Mouse (Mus musculus) intestine, embryonic 15.5 days (tissue): ENCODE data around the gene Chpf. TPM values are rescaled to one million over a fixed set of nuclear protein-coding genes. Genes with fewer than 3 reads are reported as not detected.
A peak's percentile ranks its signal among the peaks of the same experiment; 100 is the strongest.

Source experiments
- ATAC-seq: fragments of 200-750 bp; cut with Nextera tagmentation; 2 replicates; pipeline ENCODE4 v1.8.0; 2017; ENCODE audit warnings: moderate TSS enrichment, moderate library complexity
- H3K27ac ChIP-seq: fragments of 300-500 bp; sonication (generic); 2 replicates; pipeline ENCODE4 v1.5.1; 2015; ENCODE audit warnings: mild to moderate bottlenecking, inconsistent platforms
- H3K27me3 ChIP-seq: fragments of 300-500 bp; sonication (generic); replicated peaks from 2 replicates; pipeline ENCODE4 v1.6.1; 2015; ENCODE audit warnings: inconsistent platforms
- H3K36me3 ChIP-seq: fragments of 300-500 bp; sonication (generic); 2 replicates; pipeline ENCODE4 v1.6.1; 2015; ENCODE audit warnings: inconsistent platforms
- H3K4me1 ChIP-seq: fragments of 300-500 bp; sonication (generic); replicated peaks from 2 replicates; pipeline ENCODE4 v1.6.1; 2015; ENCODE audit warnings: inconsistent platforms
- H3K4me2 ChIP-seq: fragments of 300-500 bp; sonication (generic); replicated peaks from 2 replicates; pipeline ENCODE4 v1.6.1; 2015; ENCODE audit warnings: mild to moderate bottlenecking, inconsistent platforms
- H3K4me3 ChIP-seq: fragments of 300-500 bp; sonication (generic); replicated peaks from 2 replicates; pipeline ENCODE4 v1.5.1; 2015; ENCODE audit warnings: inconsistent platforms
- H3K9ac ChIP-seq: fragments of 300-500 bp; sonication (generic); 2 replicates; pipeline ENCODE4 v1.6.1; 2015; ENCODE audit warnings: inconsistent platforms
- H3K9me3 ChIP-seq: fragments of 300-500 bp; sonication (generic); 2 replicates; pipeline ENCODE4 v1.6.1; 2016; ENCODE audit warnings: inconsistent platforms
- WGBS: fragments of 180-500 bp; shearing (Covaris S2); methylation state at CpG from one replicate; pipeline ENCODE4 v1.1.7; 2015; 5-methylcytosine and 5-hydroxymethylcytosine counted together
- polyA plus RNA-seq: library from polyadenylated mRNA; unstranded; fragments of >200 nt; fragmentation: Nextera tagmentation; extraction: Ambion mirVana; gene quantifications from 2 replicates; pipeline ENCODE4 v1.2.1, GENCODE M21; 2015

Gene Chpf
- polyA plus RNA-seq, 1 experiment from 2014 or later: 35.9 TPM

- 56% methylated on average over 10 of the region's 10 CpGs for WGBS
- H3K36me3 ChIP-seq: peaks cover 10% of the 10 kb centered on the region
- H3K9ac ChIP-seq: peak within 1 kb of the TSS; percentile 80
- ATAC-seq: no peak
- peaks cover 48% of the 10 kb centered on the region for H3K4me1 ChIP-seq
- peak within 1 kb of the TSS; percentile 80 for H3K4me2 ChIP-seq
- peak within 1 kb of the TSS; percentile 76 for H3K4me3 ChIP-seq
- H3K27me3 ChIP-seq: no peaks in the 10 kb centered on the region
- H3K9me3 ChIP-seq: no peaks in the 10 kb centered on the region
- peak within 1 kb of the TSS; percentile 98 for H3K27ac ChIP-seq
Measured at GRCm38 (mm10) chr1:75507006-75507405, 27.9 kb upstream of the Chpf start, which contains the start of gene Inha. Inha (plus strand) TSS chr1:75507077.

GRCm38 (mm10) chr1:75505956-75506831 lies 27.1 kb upstream of the Chpf start, which contains the start of gene Obsl1:
Obsl1 (minus strand) TSS chr1:75506452.
- Histone ChIP-seq H3K36me3 (peaks cover 15% of the 10 kb centered on the region), H3K4me3 (peak within 1 kb of the TSS; percentile 76), H3K4me2 (peak within 1 kb of the TSS; percentile 80), H3K9me3 (no peaks in the 10 kb centered on the region), H3K9ac (peak within 1 kb of the TSS; percentile 80), H3K27ac (peak within 1 kb of the TSS; percentile 98), H3K4me1 (peaks cover 40% of the 10 kb centered on the region), H3K27me3 (no peaks in the 10 kb centered on the region)
- peak; percentile 90 for ATAC-seq
- under 1% methylated on average over 60 of the region's 65 CpGs for WGBS

GRCm38 (mm10) chr1:75505159-75505955 lies 26.2 kb upstream of the Chpf start:
- H3K36me3 ChIP-seq: peaks cover 17% of the 10 kb centered on the region
- no peaks in the 10 kb centered on the region for H3K9me3 ChIP-seq
- ATAC-seq: peak; percentile 64
- peaks cover 40% of the 10 kb centered on the region for H3K4me1 ChIP-seq
- WGBS: under 1% methylated on average over 84 of the region's 84 CpGs
- no peaks in the 10 kb centered on the region for H3K27me3 ChIP-seq
- peak overlapping the region; percentile 80 for H3K9ac ChIP-seq
- peak overlapping the region; percentile 80 for H3K4me2 ChIP-seq
- peak overlapping the region; percentile 98 for H3K27ac ChIP-seq
- H3K4me3 ChIP-seq: peak overlapping the region; percentile 76

- no peak for ATAC-seq
- H3K27me3 ChIP-seq: no peaks in the 10 kb centered on the region
- H3K27ac ChIP-seq: no peak overlapping the region
- H3K4me1 ChIP-seq: peaks cover 32% of the 10 kb centered on the region
- H3K4me2 ChIP-seq: peak overlapping the region; percentile 80
- H3K4me3 ChIP-seq: peak overlapping the region; percentile 76
- peaks cover 24% of the 10 kb centered on the region for H3K36me3 ChIP-seq
- no peaks in the 10 kb centered on the region for H3K9me3 ChIP-seq
- 56% methylated on average over 9 of the region's 9 CpGs for WGBS
- H3K9ac ChIP-seq: peak overlapping the region; percentile 80
Measured at GRCm38 (mm10) chr1:75504256-75505045, 25.3 kb upstream of the Chpf start.

GRCm38 (mm10) chr1:75503651-75503980 lies 24.5 kb upstream of the Chpf start:
- 69% methylated on average over 23 of the region's 23 CpGs for WGBS
- peak overlapping the region; percentile 80 for H3K4me2 ChIP-seq
- H3K27ac ChIP-seq: no peak overlapping the region
- no peak overlapping the region for H3K9ac ChIP-seq
- ATAC-seq: no peak
- H3K27me3 ChIP-seq: no peaks in the 10 kb centered on the region
- peak overlapping the region; percentile 76; the same call in 1 of the 2 replicates for H3K4me3 ChIP-seq
- peaks cover 32% of the 10 kb centered on the region for H3K36me3 ChIP-seq
- H3K4me1 ChIP-seq: peaks cover 29% of the 10 kb centered on the region
- H3K9me3 ChIP-seq: no peaks in the 10 kb centered on the region

GRCm38 (mm10) chr1:75502945-75503650 lies 24.0 kb upstream of the Chpf start:
- Histone ChIP-seq H3K27ac (no peak overlapping the region), H3K9me3 (no peaks in the 10 kb centered on the region), H3K4me1 (peaks cover 29% of the 10 kb centered on the region), H3K27me3 (no peaks in the 10 kb centered on the region), H3K9ac (no peak overlapping the region), H3K4me2 (peak overlapping the region; percentile 80), H3K4me3 (no peak overlapping the region), H3K36me3 (peaks cover 37% of the 10 kb centered on the region)
- 83% methylated on average over 25 of the region's 25 CpGs for WGBS
- no peak for ATAC-seq

GRCm38 (mm10) chr1:75501905-75502304 lies 22.8 kb upstream of the Chpf start:
- H3K36me3 ChIP-seq: peaks cover 47% of the 10 kb centered on the region
- 95% methylated on average over 9 of the region's 9 CpGs for WGBS
- H3K27ac ChIP-seq: no peak overlapping the region
- H3K4me1 ChIP-seq: peaks cover 19% of the 10 kb centered on the region
- no peaks in the 10 kb centered on the region for H3K9me3 ChIP-seq
- no peaks in the 10 kb centered on the region for H3K27me3 ChIP-seq
- H3K4me3 ChIP-seq: no peak overlapping the region
- no peak for ATAC-seq
- no peak overlapping the region for H3K4me2 ChIP-seq
- H3K9ac ChIP-seq: no peak overlapping the region

- no peak overlapping the region for H3K9ac ChIP-seq
- no peaks in the 10 kb centered on the region for H3K27me3 ChIP-seq
- H3K4me3 ChIP-seq: no peak overlapping the region
- H3K4me1 ChIP-seq: peaks cover 12% of the 10 kb centered on the region
- H3K36me3 ChIP-seq: peaks cover 50% of the 10 kb centered on the region
- no peaks in the 10 kb centered on the region for H3K9me3 ChIP-seq
- no peak for ATAC-seq
- 77% methylated on average over 7 of the region's 7 CpGs for WGBS
- no peak overlapping the region for H3K4me2 ChIP-seq
- no peak overlapping the region for H3K27ac ChIP-seq
Measured at GRCm38 (mm10) chr1:75499441-75499840, 20.3 kb upstream of the Chpf start.

- Histone ChIP-seq H3K27me3 (no peaks in the 10 kb centered on the region), H3K9ac (no peak overlapping the region), H3K4me2 (no peak overlapping the region), H3K4me1 (peaks cover 7% of the 10 kb centered on the region), H3K9me3 (no peaks in the 10 kb centered on the region), H3K4me3 (no peak overlapping the region), H3K36me3 (peaks cover 50% of the 10 kb centered on the region), H3K27ac (no peak overlapping the region)
- 86% methylated on average over 4 of the region's 4 CpGs for WGBS
- no peak for ATAC-seq
Measured at GRCm38 (mm10) chr1:75498897-75499296, 19.8 kb upstream of the Chpf start.

GRCm38 (mm10) chr1:75494878-75495548 lies 15.9 kb upstream of the Chpf start:
- no peaks in the 10 kb centered on the region for H3K27me3 ChIP-seq
- no peak overlapping the region for H3K9ac ChIP-seq
- WGBS: 56% methylated on average over 12 of the region's 12 CpGs
- ATAC-seq: peak; percentile 44
- H3K4me1 ChIP-seq: no peaks in the 10 kb centered on the region
- H3K4me3 ChIP-seq: no peak overlapping the region
- no peak overlapping the region for H3K4me2 ChIP-seq
- peaks cover 46% of the 10 kb centered on the region for H3K36me3 ChIP-seq
- no peak overlapping the region for H3K27ac ChIP-seq
- H3K9me3 ChIP-seq: no peaks in the 10 kb centered on the region

- Histone ChIP-seq H3K36me3 (peaks cover 35% of the 10 kb centered on the region), H3K27me3 (no peaks in the 10 kb centered on the region), H3K9me3 (no peaks in the 10 kb centered on the region), H3K27ac (no peak overlapping the region), H3K4me2 (no peak overlapping the region), H3K9ac (no peak overlapping the region), H3K4me1 (peaks cover 4% of the 10 kb centered on the region), H3K4me3 (no peak overlapping the region)
- no peak for ATAC-seq
- WGBS: 61% methylated on average over 24 of the region's 24 CpGs
Measured at GRCm38 (mm10) chr1:75492579-75493170, 13.6 kb upstream of the Chpf start.
